ENCODE assay signal across 23 mouse cellular contexts in genomic region chrX:20543867-20544266, GRCm38 (mm10). TPM values are rescaled to one million over a fixed set of nuclear protein-coding genes. Genes with fewer than 3 reads are reported as not detected.
DNase-seq lines count a peak whose midpoint lies in the region; ATAC-seq and TF ChIP-seq lines count a peak whose summit lies in the region.
"Had no signal": no experiment of that assay in that cellular context is flagged by ENCODE, and none has a peak within 500 bp of the region (broad histone marks: within the 10 kb centered on the region; RNA-seq: fewer than 3 reads in every experiment).

No protein-coding gene starts in this region.

- H3K9me3 ChIP-seq in kidney, embryonic 15.5 days (replicated peaks): no peaks in the 10 kb centered on the region
- H3K9me3 ChIP-seq in kidney, embryonic 16.5 days (ENCODE audit: low read length): no peaks in the 10 kb centered on the region
- H3K9me3 ChIP-seq in kidney, postnatal 0 days (replicated peaks; ENCODE audit: low read length): no peaks in the 10 kb centered on the region
- H3K9me3 ChIP-seq in kidney, embryonic 14.5 days (ENCODE audit: control insufficient read depth, low read length): no peaks in the 10 kb centered on the region
- no peaks in the 10 kb centered on the region for H3K9me3 ChIP-seq in lung, embryonic 16.5 days (ENCODE audit: control insufficient read depth, low read length)
- no peaks in the 10 kb centered on the region for H3K9me3 ChIP-seq in lung, postnatal 0 days (ENCODE audit: low read length)
- H3K9me3 ChIP-seq: G1E had no signal

- H3K27me3 ChIP-seq in kidney, embryonic 15.5 days: no peaks in the 10 kb centered on the region
- H3K27me3 ChIP-seq in kidney, embryonic 16.5 days (ENCODE audit: insufficient read depth, low read length): no peaks in the 10 kb centered on the region
- no peaks in the 10 kb centered on the region for H3K27me3 ChIP-seq in kidney, postnatal 0 days (ENCODE audit: insufficient read depth, low read length)
- H3K27me3 ChIP-seq in kidney, embryonic 14.5 days (ENCODE audit: control insufficient read depth, insufficient read depth, low read length): no peaks in the 10 kb centered on the region
- no peaks in the 10 kb centered on the region for H3K27me3 ChIP-seq in lung, embryonic 16.5 days (ENCODE audit: control insufficient read depth, insufficient read depth, low read depth, low read length)
- H3K27me3 ChIP-seq in lung, postnatal 0 days (replicated peaks; ENCODE audit: insufficient read depth, low read length): no peaks in the 10 kb centered on the region
- H3K27me3 ChIP-seq: CH12.LX had no signal

- DNase-seq in kidney, postnatal 14 days: no peak
- DNase-seq in kidney, adult 18-20 months: no peak
- peak; percentile 7 for DNase-seq in kidney, postnatal 0 days (ENCODE audit: low spot score)
- DNase-seq in lung, postnatal 0 days (ENCODE audit: low spot score): no peak
- DNase-seq: adrenal gland, adult 2 months; adrenal gland, adult 8-10 months; adrenal gland, postnatal 10 days; adrenal gland, postnatal 14 days; adrenal gland, postnatal 25 days; adrenal gland, postnatal 36 days; B cell, adult 2 months; cerebellum, adult 11 months; cerebellum, adult 11-12 months had no signal

- no peak for TF ChIP-seq CTCF in kidney, postnatal 0 days (IDR thresholded peaks at IDR 0.05; ENCODE audit: low read depth)
- no peak for TF ChIP-seq CTCF in lung, postnatal 0 days (IDR thresholded peaks at IDR 0.05)

- H3K4me1 ChIP-seq in kidney, embryonic 15.5 days: no peaks in the 10 kb centered on the region
- H3K4me1 ChIP-seq in kidney, embryonic 16.5 days (ENCODE audit: insufficient read depth, low read length): no peaks in the 10 kb centered on the region
- no peaks in the 10 kb centered on the region for H3K4me1 ChIP-seq in kidney, postnatal 0 days (replicated peaks; ENCODE audit: insufficient read depth, low read length)
- no peaks in the 10 kb centered on the region for H3K4me1 ChIP-seq in kidney, embryonic 14.5 days (ENCODE audit: control insufficient read depth, insufficient read depth, low read length)
- no peaks in the 10 kb centered on the region for H3K4me1 ChIP-seq in lung, embryonic 16.5 days (replicated peaks; ENCODE audit: control insufficient read depth, insufficient read depth, low read length)
- no peaks in the 10 kb centered on the region for H3K4me1 ChIP-seq in lung, postnatal 0 days (ENCODE audit: insufficient read depth, low read depth, low read length)

- H3K27ac ChIP-seq in kidney, embryonic 15.5 days: no peak overlapping the region
- H3K27ac ChIP-seq in kidney, embryonic 16.5 days (ENCODE audit: low read length): no peak overlapping the region
- H3K27ac ChIP-seq in kidney, postnatal 0 days: no peak overlapping the region
- H3K27ac ChIP-seq in kidney, embryonic 14.5 days (ENCODE audit: low read depth, low read length): no peak overlapping the region
- peak overlapping the region; percentile 20; the same call in 1 of the 2 replicates for H3K27ac ChIP-seq in lung, embryonic 16.5 days (ENCODE audit: low read length)
- no peak overlapping the region for H3K27ac ChIP-seq in lung, postnatal 0 days (ENCODE audit: low read length)

- ATAC-seq in kidney, embryonic 15.5 days (replicated peaks; ENCODE audit: low FRiP score): peak; percentile 54; the same call in 1 of the 2 replicates
- ATAC-seq in kidney, embryonic 16.5 days (ENCODE audit: low FRiP score, low TSS enrichment): 0 out of 2 replicates have a peak, but pooled peaks have one; percentile 57
- ATAC-seq in kidney, postnatal 0 days (replicated peaks; ENCODE audit: low FRiP score, low read depth): no peak; the same call in 1 of the 2 replicates
- ATAC-seq in kidney, embryonic 14.5 days (ENCODE audit: low FRiP score, low TSS enrichment): no peak
- ATAC-seq in lung, embryonic 16.5 days (ENCODE audit: low read depth): no peak
- no peak for ATAC-seq in lung, postnatal 0 days
- ATAC-seq: activated CD4-positive, CD25-positive, alpha-beta regulatory T cell, adult 4 months; CD4-positive, CD25-positive, alpha-beta regulatory T cell, adult 4 months; Patski had no signal

- WGBS in kidney, embryonic 15.5 days: 62% methylated on average over 3 of the region's 3 CpGs
- WGBS in kidney, embryonic 16.5 days: 59% methylated on average over 3 of the region's 3 CpGs
- 60% methylated on average over 3 of the region's 3 CpGs for WGBS in kidney, postnatal 0 days
- WGBS in kidney, embryonic 14.5 days: 80% methylated on average over 3 of the region's 3 CpGs
- WGBS in lung, embryonic 16.5 days: 77% methylated on average over 3 of the region's 3 CpGs
- 83% methylated on average over 3 of the region's 3 CpGs for WGBS in lung, postnatal 0 days

- H3K9ac ChIP-seq in kidney, embryonic 15.5 days: no peak overlapping the region
- H3K9ac ChIP-seq in kidney, embryonic 16.5 days (replicated peaks; ENCODE audit: low read length): no peak overlapping the region
- no peak overlapping the region for H3K9ac ChIP-seq in kidney, postnatal 0 days (ENCODE audit: low read depth, low read length)
- no peak overlapping the region for H3K9ac ChIP-seq in kidney, embryonic 14.5 days (ENCODE audit: low read depth, low read length)
- H3K9ac ChIP-seq in lung, embryonic 16.5 days (ENCODE audit: low read length): no peak overlapping the region
- H3K9ac ChIP-seq in lung, postnatal 0 days (replicated peaks; ENCODE audit: low read depth): no peak overlapping the region

- H3K4me3 ChIP-seq in kidney, embryonic 15.5 days (replicated peaks): no peak overlapping the region
- H3K4me3 ChIP-seq in kidney, embryonic 16.5 days (ENCODE audit: low read length): no peak overlapping the region
- no peak overlapping the region for H3K4me3 ChIP-seq in kidney, postnatal 0 days (replicated peaks; ENCODE audit: low read depth, low read length)
- no peak overlapping the region for H3K4me3 ChIP-seq in kidney, embryonic 14.5 days (ENCODE audit: low read length)
- H3K4me3 ChIP-seq in lung, embryonic 16.5 days (ENCODE audit: low read length): no peak overlapping the region
- no peak overlapping the region for H3K4me3 ChIP-seq in lung, postnatal 0 days (ENCODE audit: low read depth, low read length)

- no peaks in the 10 kb centered on the region for H3K36me3 ChIP-seq in kidney, embryonic 15.5 days
- H3K36me3 ChIP-seq in kidney, embryonic 16.5 days (ENCODE audit: insufficient read depth, low read length): no peaks in the 10 kb centered on the region
- H3K36me3 ChIP-seq in kidney, postnatal 0 days (ENCODE audit: insufficient read depth, low read length): no peaks in the 10 kb centered on the region
- no peaks in the 10 kb centered on the region for H3K36me3 ChIP-seq in kidney, embryonic 14.5 days (ENCODE audit: control insufficient read depth, insufficient read depth, low read length)
- no peaks in the 10 kb centered on the region for H3K36me3 ChIP-seq in lung, embryonic 16.5 days (ENCODE audit: control insufficient read depth, insufficient read depth, low read length)
- H3K36me3 ChIP-seq in lung, postnatal 0 days (ENCODE audit: insufficient read depth, low read length): no peaks in the 10 kb centered on the region
- H3K36me3 ChIP-seq: G1E had no signal

- H3K4me2 ChIP-seq in kidney, embryonic 15.5 days: no peak overlapping the region
- H3K4me2 ChIP-seq in kidney, embryonic 16.5 days (replicated peaks; ENCODE audit: low read depth, low read length): no peak overlapping the region
- no peak overlapping the region for H3K4me2 ChIP-seq in kidney, postnatal 0 days (ENCODE audit: low read length)
- H3K4me2 ChIP-seq in kidney, embryonic 14.5 days (replicated peaks; ENCODE audit: low read depth, low read length): no peak overlapping the region
- no peak overlapping the region for H3K4me2 ChIP-seq in lung, embryonic 16.5 days (ENCODE audit: low read depth, low read length)
- no peak overlapping the region for H3K4me2 ChIP-seq in lung, postnatal 0 days (replicated peaks; ENCODE audit: low read depth, low read length)

- no peak for TF ChIP-seq EP300 in lung, postnatal 0 days (IDR thresholded peaks at IDR 0.05)

RNA-seq across cellular contexts. Expression of gene Rgn, which starts 5.7 kb away (rescaled TPM):
- 8.3 and 9.7 TPM in 2 replicates for polyA plus RNA-seq in kidney, embryonic 15.5 days (2015; fragmentation: Nextera tagmentation; extraction: Ambion mirVana)
- polyA plus RNA-seq in kidney, embryonic 16.5 days (2015; fragmentation: Nextera tagmentation; extraction: Ambion mirVana): 8.1 and 8.7 TPM in 2 replicates
- 14.7 and 16.8 TPM in 2 replicates for polyA plus RNA-seq in kidney, postnatal 0 days (2015; fragmentation: Nextera tagmentation; extraction: Ambion mirVana)
- polyA plus RNA-seq in kidney, embryonic 14.5 days (2014; fragmentation: Nextera tagmentation; extraction: Ambion mirVana): 5.9 and 6.2 TPM in 2 replicates
- 2.3 and 4.8 TPM in 2 replicates for polyA plus RNA-seq in lung, embryonic 16.5 days (2015; fragmentation: Nextera tagmentation; extraction: Ambion mirVana)
- 2.3 and 2.7 TPM in 2 replicates for polyA plus RNA-seq in lung, postnatal 0 days (2015; fragmentation: Nextera tagmentation; extraction: Ambion mirVana)
- polyA plus RNA-seq: activated CD4-positive, CD25-positive, alpha-beta regulatory T cell, adult 4 months; C2C12; CD4-positive, CD25-positive, alpha-beta regulatory T cell, adult 4 months; G1E had no signal

Comparison
In these comparisons a context has a peak if more than half of its experiments do, and no peak if none do; other contexts are left out.
1. ATAC-seq: peak in kidney, embryonic 15.5 days (single experiment) and kidney, embryonic 16.5 days (single experiment); none in kidney, postnatal 0 days (single experiment), kidney, embryonic 14.5 days (single experiment), lung, embryonic 16.5 days (single experiment) and lung, postnatal 0 days (single experiment).